Mouse (Mus musculus) thymus, postnatal 36 days (tissue): ENCODE measurements at regions not wholly inside any gene's neighbourhood (a gene's known extent, or its start where the extent isn't known, plus 50 kb on each side); places are given as distances from the start of the nearest gene placed in this dataset.
"Not testable (repeated sequence)": the region's sequence is repeated elsewhere in the genome, so short reads cannot be mapped to it uniquely, and the experiment has no call there.

Experiments used
- DNase-seq, 2 experiments: peaks; one replicate each; pipeline ENCODE4 v3.0.0; 2022; ENCODE audit warnings: mixed read lengths in 2 of 2

GRCm38 (mm10) chr3:7811301-7811700 lies 1191.1 kb upstream of the 1700008P02Rik start:
- DNase-seq = not testable (repeated sequence)

- DNase-seq = not testable (repeated sequence)
Measured at GRCm38 (mm10) chr3:7805121-7805520, 1184.9 kb upstream of the 1700008P02Rik start.

DNA sequence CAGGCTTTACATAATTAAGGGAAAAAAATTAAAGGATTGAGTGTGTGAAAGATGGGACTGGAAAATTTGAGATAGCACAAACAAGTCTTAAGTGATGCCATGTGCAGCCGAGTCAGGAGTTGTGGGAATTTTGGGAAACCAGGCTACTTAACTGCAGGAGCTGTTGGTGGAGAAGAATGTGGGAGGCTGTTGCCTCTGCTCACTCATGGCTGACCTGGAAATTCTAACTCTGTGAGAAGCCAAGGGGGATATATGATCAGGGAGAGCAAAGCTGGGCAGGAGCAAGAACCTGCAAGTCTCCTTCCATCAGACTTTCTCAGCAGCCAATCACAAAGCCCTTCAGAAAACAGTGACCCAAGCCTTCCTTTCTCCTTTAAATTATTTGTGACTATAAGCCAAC lies 1184.0 kb upstream of the 1700008P02Rik start:
- DNase-seq = no peak

- no peak for DNase-seq
Measured at GRCm38 (mm10) chr3:7799486-7799885, 1179.2 kb upstream of the 1700008P02Rik start.

DNA sequence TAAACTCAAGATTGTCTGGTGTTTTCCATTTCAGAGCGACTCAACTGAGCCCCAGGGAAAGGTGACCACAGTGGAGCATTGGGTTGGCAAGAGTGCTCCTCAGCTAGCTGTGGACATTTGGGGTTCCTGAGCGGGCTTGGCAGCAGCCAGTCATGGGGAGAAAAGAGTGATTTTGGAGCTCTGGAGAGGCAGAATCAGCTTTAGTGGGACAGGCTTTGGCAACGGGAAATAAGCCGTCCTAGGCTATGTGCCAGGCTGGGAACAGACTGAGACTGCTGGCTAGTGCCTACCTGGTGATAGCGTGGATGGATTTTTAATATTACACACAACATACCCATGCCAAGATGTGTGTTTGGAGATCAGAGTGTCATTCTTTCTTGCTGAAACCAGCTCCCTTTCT lies 1167.4 kb upstream of the 1700008P02Rik start:
- no peak for DNase-seq

DNA sequence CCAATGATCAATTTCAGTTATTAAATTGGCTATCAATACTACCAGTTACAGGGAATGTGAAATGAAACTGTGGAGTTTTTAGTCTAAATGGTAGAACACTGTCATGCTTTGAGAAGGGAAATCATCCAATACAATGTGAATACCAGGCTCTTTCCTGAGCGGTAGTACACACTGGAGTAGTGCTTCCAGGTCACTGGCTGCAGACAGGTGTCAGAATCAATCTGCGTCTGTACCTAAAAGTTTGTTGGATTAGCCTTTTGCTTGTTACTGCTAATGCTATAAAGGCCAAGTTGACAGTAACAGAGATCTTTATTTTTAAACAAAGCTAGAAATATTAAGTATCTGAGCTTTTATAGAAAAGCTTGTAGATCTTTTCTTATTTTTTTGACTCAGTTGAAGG lies 1164.9 kb upstream of the 1700008P02Rik start:
- DNase-seq = no peak

DNA sequence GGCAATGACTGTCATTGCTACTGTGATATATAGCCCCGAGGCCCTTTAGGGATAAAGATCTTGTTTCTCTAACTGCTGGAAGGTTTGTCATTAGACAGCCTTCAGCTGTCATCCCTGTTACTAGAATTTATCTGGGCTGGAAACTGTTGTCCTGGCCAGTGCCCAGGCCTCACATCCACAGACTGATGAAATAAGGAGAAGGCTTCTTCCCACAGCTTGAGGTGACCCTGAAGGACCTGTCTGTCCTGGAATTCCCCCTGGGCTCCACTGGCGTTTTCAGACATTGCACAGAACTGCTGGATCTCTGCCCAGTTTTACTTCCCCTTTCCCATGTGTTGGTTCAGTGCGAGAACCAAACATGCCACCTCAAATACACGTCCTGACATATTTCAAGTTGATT lies 1135.2 kb upstream of the 1700008P02Rik start:
- peak in 1 of 2 experiments; percentile 3 for DNase-seq

- DNase-seq = no peak
Measured at GRCm38 (mm10) chr3:7713741-7714140, 1093.5 kb upstream of the 1700008P02Rik start.

DNA sequence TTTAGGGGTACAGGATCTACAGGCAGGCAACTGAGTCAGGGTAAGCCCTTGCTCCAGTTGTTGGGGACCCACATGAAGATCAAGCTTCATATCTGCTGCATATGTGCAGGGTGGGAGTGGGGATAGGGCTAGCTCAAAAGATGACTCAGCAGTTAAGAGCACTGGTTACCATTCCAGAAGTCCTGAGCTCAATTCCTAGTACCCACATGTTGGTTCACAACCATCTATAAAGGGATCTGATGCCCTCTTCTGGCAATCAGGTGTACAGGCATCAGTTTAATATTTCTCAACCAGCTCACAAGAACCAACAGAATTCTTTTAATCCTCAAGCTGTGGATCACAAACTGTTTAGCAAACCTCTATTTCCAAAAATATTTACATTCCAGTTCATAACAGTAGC lies 1092.9 kb upstream of the 1700008P02Rik start:
- no peak for DNase-seq

DNA sequence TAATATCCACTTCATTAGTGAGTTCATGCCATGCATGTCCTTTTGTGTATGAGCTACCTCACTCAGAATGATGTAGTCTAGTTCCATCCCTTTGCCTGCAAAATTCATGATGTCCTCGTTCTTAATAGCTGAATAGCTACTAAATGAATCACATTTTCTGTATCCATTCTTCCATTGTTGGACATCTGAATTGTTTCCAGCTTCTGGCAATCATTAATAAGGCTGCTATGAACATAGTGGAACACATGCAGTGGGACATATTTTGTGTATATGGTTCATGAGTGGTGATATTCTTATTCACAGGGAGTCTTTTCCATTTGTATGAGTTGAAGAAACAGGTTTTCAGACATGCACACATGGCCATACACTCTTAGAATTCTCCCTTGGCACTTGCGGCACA lies 1092.2 kb upstream of the 1700008P02Rik start:
- DNase-seq = no peak

DNA sequence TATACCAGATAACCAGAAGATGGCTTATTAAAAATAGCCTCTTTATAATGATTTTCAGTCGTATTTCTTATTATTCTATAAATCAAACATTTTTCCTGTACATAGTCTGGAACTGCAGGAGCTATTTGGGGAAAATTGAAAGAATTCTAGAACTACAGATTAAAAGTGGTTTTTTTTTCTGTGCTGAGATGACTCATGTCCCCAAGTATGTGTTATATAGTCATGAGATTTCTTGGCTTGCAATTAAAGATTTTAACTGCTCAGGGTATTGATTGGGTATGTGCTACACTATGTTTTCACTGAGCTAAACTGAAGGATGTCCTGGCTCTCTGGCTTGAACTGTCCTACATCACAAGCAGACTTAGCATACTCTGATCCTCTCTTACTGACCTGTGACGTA lies 1088.4 kb upstream of the 1700008P02Rik start:
- no peak for DNase-seq

DNA sequence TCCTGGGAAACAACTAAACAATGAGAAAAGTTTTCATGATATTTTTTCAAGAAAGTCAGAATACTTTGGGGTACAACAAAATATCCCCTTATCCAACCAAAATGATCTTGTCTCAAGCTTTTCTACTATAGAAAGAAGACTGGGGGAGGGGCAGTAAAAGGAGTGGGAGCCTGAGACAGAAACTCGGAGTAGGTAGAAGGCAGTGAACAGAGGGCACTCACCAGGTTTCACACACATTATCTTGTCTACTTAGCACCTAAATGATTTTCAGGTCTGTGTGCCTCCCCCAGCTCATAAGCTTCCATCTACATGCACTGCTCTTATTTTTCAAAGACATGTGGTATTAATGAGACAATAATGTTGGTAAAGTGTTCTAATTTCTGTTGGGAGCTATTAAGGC lies 1063.3 kb upstream of the 1700008P02Rik start:
- no peak for DNase-seq

GRCm38 (mm10) chr3:7682816-7683215 lies 1062.6 kb upstream of the 1700008P02Rik start:
- not testable (repeated sequence) for DNase-seq

DNA sequence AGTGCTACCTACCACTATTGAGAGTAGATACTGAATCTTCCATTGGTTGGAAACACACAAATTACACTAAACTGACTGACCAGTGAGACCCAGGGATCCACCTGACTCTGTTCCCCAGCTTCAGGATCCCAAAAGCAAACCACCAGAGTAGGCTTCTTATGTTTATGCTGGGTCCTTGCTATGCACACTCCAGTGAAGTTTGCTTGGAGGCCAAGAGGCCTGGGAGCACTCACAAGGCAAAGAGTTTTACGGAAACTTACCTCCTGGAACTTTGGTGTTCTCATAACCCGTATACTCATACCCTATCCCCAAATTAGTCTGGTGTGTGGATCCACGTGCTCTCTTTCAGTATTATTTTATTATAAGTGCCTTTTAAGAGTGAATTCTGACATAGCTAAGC lies 1062.1 kb upstream of the 1700008P02Rik start:
- no peak for DNase-seq

DNA sequence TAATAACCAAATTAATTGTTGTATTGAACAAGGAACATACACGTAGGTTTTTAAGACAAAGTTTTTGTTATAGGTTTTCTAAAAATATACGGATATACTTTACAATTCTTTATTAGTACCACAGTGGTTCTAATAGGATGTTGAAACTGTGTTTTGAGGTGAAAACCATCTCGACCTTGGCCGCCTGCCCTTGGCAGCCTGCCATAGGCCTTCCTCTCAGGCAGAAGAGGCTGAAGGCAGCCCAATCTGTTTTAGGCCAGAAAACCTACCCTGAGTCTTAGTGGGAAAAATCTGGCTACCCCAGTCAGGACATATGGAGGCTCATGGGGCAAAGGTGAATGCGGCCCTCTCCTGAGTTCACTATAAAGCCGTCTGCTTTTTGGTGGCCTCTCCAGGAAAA lies 1049.7 kb upstream of the 1700008P02Rik start:
- DNase-seq = no peak

- DNase-seq = not testable (repeated sequence)
Measured at GRCm38 (mm10) chr3:7667851-7668250, 1047.6 kb upstream of the 1700008P02Rik start.

DNA sequence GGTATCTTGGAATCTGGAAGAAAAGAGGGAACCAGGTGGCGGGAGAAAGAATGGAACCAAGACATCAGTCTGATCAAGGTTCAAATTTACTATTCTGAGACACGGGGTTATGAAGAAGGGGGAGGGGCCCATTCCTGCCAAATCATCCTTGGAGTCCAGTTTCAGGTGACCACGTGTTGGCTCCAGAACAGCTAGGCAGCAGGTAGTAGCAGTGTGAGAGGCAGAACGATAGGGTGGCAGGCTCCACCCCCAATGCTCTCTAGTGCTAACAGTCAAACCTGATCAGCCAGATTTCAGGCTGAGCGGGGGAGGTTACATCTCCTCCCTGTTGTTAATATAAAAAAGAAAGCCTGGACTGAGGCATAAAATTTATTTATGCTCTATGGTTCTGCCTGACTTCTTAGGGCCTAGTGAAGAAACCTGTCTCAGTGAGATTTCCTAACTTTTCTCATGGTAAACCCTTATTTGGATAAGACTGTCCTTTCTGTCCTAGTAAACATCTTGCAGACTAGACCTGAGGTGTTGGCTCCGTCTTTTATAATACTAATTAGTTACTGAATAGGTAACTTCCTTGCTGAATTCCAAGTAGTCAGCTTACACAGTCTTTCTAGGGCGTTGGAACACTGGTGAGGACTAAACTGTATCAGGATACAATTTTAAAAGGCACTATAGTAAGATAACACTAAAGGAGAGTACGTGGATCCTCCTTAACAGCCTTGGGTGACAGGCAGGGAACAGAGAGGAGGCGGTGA lies 1046.3 kb upstream of the 1700008P02Rik start:
- DNase-seq = not testable (repeated sequence)
